Mouse (Mus musculus) lung, adult 2 months (tissue): ENCODE measurements around the gene Pkd1l2.

ENCODE experiments used
- CTCF ChIP-seq: fragments of 200-500 bp; IDR thresholded peaks from 2 replicates; pipeline ENCODE4 v1.5.1; 2011; ENCODE audit warnings: mild to moderate bottlenecking, low read length, control low read depth; ENCODE audit not compliant: insufficient read depth
- POLR2A ChIP-seq: fragments of 200-500 bp; IDR thresholded peaks from 2 replicates; pipeline ENCODE4 v1.6.1; 2011; ENCODE audit warnings: low read depth, mild to moderate bottlenecking, control low read depth, low read length, borderline replicate concordance; ENCODE audit errors: extremely low read depth

- TF ChIP-seq CTCF (no peak), POLR2A (no peak)
Observed at GRCm38 (mm10) chr8:117082399-117082872, at the start of gene Pkd1l2.
